Mouse (Mus musculus) midbrain, embryonic 16.5 days (tissue): Measurements from ENCODE around the gene Zkscan7. TPM values are rescaled to one million over a fixed set of nuclear protein-coding genes. Genes with fewer than 3 reads are reported as not detected.
"Not testable (repeated sequence)": the region's sequence is repeated elsewhere in the genome, so short reads cannot be mapped to it uniquely, and the experiment has no call there.

Experiments used
- ATAC-seq: fragments of 200-750 bp; cut with Nextera tagmentation; 2 replicates; pipeline ENCODE4 v1.8.0; 2017; ENCODE audit warnings: moderate TSS enrichment
- H3K27ac ChIP-seq: fragments of 300-500 bp; sonication (generic); 2 replicates; pipeline ENCODE4 v1.5.1; 2014; ENCODE audit warnings: mild to moderate bottlenecking, low read length, mixed read lengths
- H3K27me3 ChIP-seq: fragments of 300-500 bp; sonication (generic); 2 replicates; pipeline ENCODE4 v1.6.1; 2014; ENCODE audit warnings: low read depth, low read length, mixed read lengths; ENCODE audit not compliant: control insufficient read depth, insufficient read depth
- H3K36me3 ChIP-seq: fragments of 300-500 bp; sonication (generic); 2 replicates; pipeline ENCODE4 v1.6.1; 2014; ENCODE audit warnings: mild to moderate bottlenecking, low read length, moderate library complexity, mixed read lengths; ENCODE audit not compliant: control insufficient read depth, insufficient read depth
- H3K4me1 ChIP-seq: fragments of 300-500 bp; sonication (generic); 2 replicates; pipeline ENCODE4 v1.6.1; 2014; ENCODE audit warnings: mild to moderate bottlenecking, low read length, mixed read lengths; ENCODE audit not compliant: control insufficient read depth, insufficient read depth
- H3K4me2 ChIP-seq: fragments of 300-500 bp; sonication (generic); 2 replicates; pipeline ENCODE4 v1.6.1; 2014; ENCODE audit warnings: mild to moderate bottlenecking, low read length, mixed read lengths
- H3K4me3 ChIP-seq: fragments of 300-500 bp; sonication (generic); 2 replicates; pipeline ENCODE4 v1.5.1; 2014; ENCODE audit warnings: low read depth, mild to moderate bottlenecking, low read length, moderate library complexity, mixed read lengths
- H3K9ac ChIP-seq: fragments of 300-500 bp; sonication (generic); 2 replicates; pipeline ENCODE4 v1.6.1; 2014; ENCODE audit warnings: low read depth, low read length, mixed read lengths
- H3K9me3 ChIP-seq: fragments of 300-500 bp; sonication (generic); replicated peaks from 2 replicates; pipeline ENCODE4 v1.6.1; 2014; ENCODE audit warnings: mild to moderate bottlenecking, low read length, mixed read lengths; ENCODE audit not compliant: control insufficient read depth, poor library complexity, severe bottlenecking
- WGBS: fragments of 180-500 bp; shearing (Covaris S2); extraction: QIAGEN DNeasy Blood & Tissue Kit; methylation state at CpG from one replicate; pipeline ENCODE4 v1.1.7; 2014; 5-methylcytosine and 5-hydroxymethylcytosine counted together
- polyA plus RNA-seq: library from polyadenylated mRNA; unstranded; fragments of >200 nt; fragmentation: Nextera tagmentation; extraction: Ambion mirVana; gene quantifications from 2 replicates; pipeline ENCODE4 v1.2.1, GENCODE M21; 2015

Gene Zkscan7
- polyA plus RNA-seq, result 4.7 and 4.9 TPM in 2 replicates

- whole genome bisulfite sequencing, result 83% methylated on average over 3 of the region's 3 CpGs
- Histone ChIP-seq H3K4me1 (peaks cover 8% of the 10 kb centered on the region), H3K27ac (no peak within 1 kb of the TSS; the same call in 1 of the 2 replicates), H3K36me3 (peaks cover 4% of the 10 kb centered on the region; the same call in 1 of the 2 replicates), H3K27me3 (no peaks in the 10 kb centered on the region), H3K4me2 (peak within 1 kb of the TSS; percentile 85), H3K9me3 (no peaks in the 10 kb centered on the region), H3K9ac (peak within 1 kb of the TSS; percentile 82; the same call in 1 of the 2 replicates), H3K4me3 (peak within 1 kb of the TSS; percentile 78)
- no peak for ATAC-seq
These were observed at the start of gene Zkscan7 for GRCm38 (mm10) chr9:122885385-122885784. Gene Zkscan7, plus strand, starts transcription at chr9:122885685.

DNA sequence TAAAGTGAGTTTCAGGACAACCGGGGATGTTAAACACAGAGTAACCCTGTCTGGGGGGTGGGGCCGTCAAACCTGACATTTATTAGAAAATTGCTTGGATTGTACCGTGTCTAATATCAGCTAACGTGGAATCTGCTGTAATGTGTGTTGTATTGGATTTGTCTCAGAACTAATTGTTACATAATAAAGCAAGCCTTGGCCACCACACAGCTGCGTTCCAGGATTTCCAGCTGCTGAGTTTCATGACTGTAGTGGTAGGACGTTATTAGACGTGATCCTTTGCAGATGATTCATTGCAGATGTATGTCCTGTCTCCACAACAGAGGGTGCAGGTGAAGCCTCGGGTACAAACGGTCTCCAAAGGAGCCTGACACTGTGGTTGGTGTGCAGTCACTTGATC is 49.4 kb upstream of the Zkscan7 start:
- no peak overlapping the region for H3K9ac ChIP-seq
- no peaks in the 10 kb centered on the region for H3K4me1 ChIP-seq
- ATAC-seq, result no peak
- H3K27me3 ChIP-seq, result no peaks in the 10 kb centered on the region
- WGBS, result 75% methylated on average over 9 of the region's 9 CpGs
- H3K4me3 ChIP-seq, result no peak overlapping the region
- H3K9me3 ChIP-seq, result no peaks in the 10 kb centered on the region
- H3K27ac ChIP-seq, result no peak overlapping the region
- H3K4me2 ChIP-seq, result no peak overlapping the region
- H3K36me3 ChIP-seq, result peaks cover 3% of the 10 kb centered on the region; the same call in 1 of the 2 replicates

- Histone ChIP-seq H3K9ac (no peak overlapping the region), H3K9me3 (no peaks in the 10 kb centered on the region), H3K4me3 (no peak overlapping the region), H3K4me1 (no peaks in the 10 kb centered on the region), H3K27ac (peak overlapping the region; percentile 50; the same call in 1 of the 2 replicates), H3K27me3 (no peaks in the 10 kb centered on the region), H3K36me3 (peaks cover 3% of the 10 kb centered on the region; the same call in 1 of the 2 replicates), H3K4me2 (no peak overlapping the region)
- WGBS, result 49% methylated on average over 6 of the region's 6 CpGs
- peak; percentile 82 for ATAC-seq
These were observed 48.7 kb upstream of the Zkscan7 start for GRCm38 (mm10) chr9:122836790-122837189.

GRCm38 (mm10) chr9:122837216-122837615 is 48.3 kb upstream of the Zkscan7 start:
- Histone ChIP-seq H3K4me3 (no peak overlapping the region), H3K36me3 (peaks cover 3% of the 10 kb centered on the region; the same call in 1 of the 2 replicates), H3K27ac (peak overlapping the region; percentile 50; the same call in 1 of the 2 replicates), H3K27me3 (no peaks in the 10 kb centered on the region), H3K4me1 (no peaks in the 10 kb centered on the region), H3K4me2 (no peak overlapping the region), H3K9ac (no peak overlapping the region), H3K9me3 (no peaks in the 10 kb centered on the region)
- WGBS, result 89% methylated on average over 4 of the region's 4 CpGs
- 0 out of 2 replicates have a peak, but pooled peaks have one; percentile 36 for ATAC-seq

DNA sequence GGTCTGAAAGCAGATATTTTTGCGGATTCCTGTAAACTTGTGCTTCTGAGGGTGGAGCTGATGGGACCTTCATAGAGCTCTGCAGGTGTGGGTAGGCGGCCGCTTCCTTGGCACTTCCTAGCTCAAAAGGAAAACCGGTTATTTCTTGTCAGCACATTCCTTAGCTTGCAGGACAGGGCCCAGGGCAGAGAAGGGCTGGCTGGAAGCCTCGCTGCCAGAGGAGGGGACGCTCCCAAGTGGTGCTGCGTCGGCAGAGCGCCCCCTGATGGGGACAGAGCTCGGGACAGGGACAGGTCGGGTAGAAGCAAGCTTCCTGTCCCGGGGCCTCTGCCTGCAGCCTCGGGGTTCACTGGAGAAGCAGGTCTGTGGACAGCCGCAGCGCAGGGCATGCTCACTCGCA is 47.8 kb upstream of the Zkscan7 start:
- Histone ChIP-seq H3K4me3 (no peak overlapping the region), H3K9ac (no peak overlapping the region), H3K4me2 (no peak overlapping the region), H3K27ac (no peak overlapping the region), H3K27me3 (no peaks in the 10 kb centered on the region), H3K9me3 (no peaks in the 10 kb centered on the region), H3K4me1 (no peaks in the 10 kb centered on the region), H3K36me3 (peaks cover 3% of the 10 kb centered on the region; the same call in 1 of the 2 replicates)
- WGBS, result 31% methylated on average over 16 of the region's 16 CpGs
- no peak for ATAC-seq

GRCm38 (mm10) chr9:122843760-122844159 is 41.7 kb upstream of the Zkscan7 start, which contains the start of gene Gm35549:
Gene Gm35549, minus strand, starts transcription at chr9:122844035.
- 86% methylated on average over 3 of the region's 3 CpGs for WGBS
- Histone ChIP-seq H3K36me3 (peaks cover 5% of the 10 kb centered on the region), H3K9ac (no peak within 1 kb of the TSS), H3K4me2 (no peak within 1 kb of the TSS), H3K27ac (no peak within 1 kb of the TSS), H3K27me3 (no peaks in the 10 kb centered on the region), H3K4me1 (no peaks in the 10 kb centered on the region), H3K9me3 (peaks cover 3% of the 10 kb centered on the region; the same call in 1 of the 2 replicates), H3K4me3 (no peak within 1 kb of the TSS)
- no peak for ATAC-seq

DNA sequence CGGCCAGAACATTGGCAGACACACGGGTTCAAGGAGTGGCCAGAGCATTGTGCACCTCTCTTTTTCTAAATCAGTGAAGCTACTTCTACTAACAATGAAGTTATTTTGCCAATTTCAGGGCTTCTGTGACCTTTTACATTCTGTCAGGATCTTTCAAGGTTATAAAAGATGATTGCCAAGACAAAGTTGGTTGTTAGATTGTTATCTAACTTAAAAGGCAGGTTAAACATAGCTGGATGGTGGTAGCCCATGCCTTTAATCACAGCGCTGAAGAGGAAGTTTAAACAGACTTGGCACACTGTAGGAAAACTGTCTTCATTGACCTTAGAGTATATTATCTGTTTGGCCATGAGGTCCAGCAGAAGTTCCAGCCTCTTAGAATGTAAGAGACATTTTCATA is 39.9 kb upstream of the Zkscan7 start:
- no peak overlapping the region for H3K4me2 ChIP-seq
- H3K4me1 ChIP-seq, result no peaks in the 10 kb centered on the region
- H3K9me3 ChIP-seq, result peaks cover 3% of the 10 kb centered on the region; the same call in 1 of the 2 replicates
- no peak overlapping the region for H3K27ac ChIP-seq
- no peak for ATAC-seq
- H3K36me3 ChIP-seq, result peaks cover 15% of the 10 kb centered on the region
- H3K4me3 ChIP-seq, result no peak overlapping the region
- H3K27me3 ChIP-seq, result no peaks in the 10 kb centered on the region
- no peak overlapping the region for H3K9ac ChIP-seq
- WGBS, result 88% methylated on average over 3 of the region's 3 CpGs

GRCm38 (mm10) chr9:122846156-122846555 is 39.3 kb upstream of the Zkscan7 start:
- Histone ChIP-seq H3K27me3 (no peaks in the 10 kb centered on the region), H3K27ac (no peak overlapping the region), H3K9ac (no peak overlapping the region), H3K4me2 (no peak overlapping the region), H3K4me3 (no peak overlapping the region), H3K9me3 (peaks cover 3% of the 10 kb centered on the region; the same call in 1 of the 2 replicates), H3K36me3 (peaks cover 18% of the 10 kb centered on the region), H3K4me1 (no peaks in the 10 kb centered on the region)
- ATAC-seq, result no peak

DNA sequence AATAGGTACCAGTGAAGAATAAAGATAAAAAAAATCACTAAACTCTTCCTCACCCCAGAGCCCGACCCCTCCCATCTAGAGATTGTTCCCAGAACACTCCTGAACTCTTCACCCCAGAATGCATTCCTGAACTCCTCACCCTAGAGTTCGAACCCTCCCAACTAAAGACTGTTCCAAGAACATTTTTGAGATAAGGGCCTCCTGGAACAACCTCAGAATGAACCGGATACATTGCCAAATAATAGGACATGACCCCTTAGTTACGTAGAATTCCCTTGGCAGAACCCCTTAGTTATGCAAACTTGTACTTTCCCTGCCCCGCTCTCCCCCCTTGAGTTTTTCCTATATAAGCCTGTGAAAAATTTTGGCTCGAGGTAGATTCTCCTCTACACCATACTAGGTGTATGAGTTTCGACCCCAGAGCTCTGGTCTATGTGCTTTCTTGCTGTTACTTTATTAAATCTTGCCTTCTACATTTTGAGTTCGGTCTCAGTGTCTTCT is 37.6 kb upstream of the Zkscan7 start:
- not testable (repeated sequence) for H3K27me3 ChIP-seq, H3K4me3 ChIP-seq, H3K9ac ChIP-seq, H3K9me3 ChIP-seq, ATAC-seq, H3K4me1 ChIP-seq, H3K4me2 ChIP-seq, H3K27ac ChIP-seq
- peaks cover 35% of the 10 kb centered on the region for H3K36me3 ChIP-seq
- 94% methylated on average over 6 of the region's 8 CpGs for WGBS
